Mouse (Mus musculus): ENCODE measurements at regions not wholly inside any gene's neighbourhood (a gene's known extent, or its start where the extent isn't known, plus 50 kb on each side); places are given as distances from the start of the nearest gene placed in this dataset.
A peak's percentile ranks its signal among the peaks of the same experiment; 100 is the strongest.

- TF ChIP-seq MAZ (IDR thresholded peaks at IDR 0.05; ENCODE audit: low read depth, low read length) (no peak), CHD1 (IDR thresholded peaks at IDR 0.05; ENCODE audit: low read depth, low read length) (no peak), POLR2AphosphoS2 (IDR thresholded peaks at IDR 0.05; ENCODE audit: low read length) (no peak), UBTF (IDR thresholded peaks at IDR 0.05; ENCODE audit: borderline replicate concordance, insufficient read depth, low read depth, low read length) (no peak), MAX (IDR thresholded peaks at IDR 0.05; ENCODE audit: low read length) (no peak), MXI1 (IDR thresholded peaks at IDR 0.05; ENCODE audit: low read depth, low read length) (no peak), USF2 (IDR thresholded peaks at IDR 0.05; ENCODE audit: borderline replicate concordance in 1 of 2, insufficient read depth in 1 of 2, low read depth in 1 of 2, low read length in 2 of 2) (no peak), SMC3 (IDR thresholded peaks at IDR 0.05; ENCODE audit: low read depth, low read length) (no peak)
- Histone ChIP-seq H3K79me2 (ENCODE audit: control insufficient read depth, insufficient read depth, low read length, poor library complexity) (no peaks in the 10 kb centered on the region), H3K27ac (ENCODE audit: control insufficient read depth, low read depth, low read length) (no peak overlapping the region), H3K36me3 (ENCODE audit: control insufficient read depth in 1 of 2, insufficient read depth in 2 of 2, low read length in 2 of 2) (no peaks in the 10 kb centered on the region), H3K4me1 (ENCODE audit: control insufficient read depth in 1 of 2, insufficient read depth in 2 of 2, low read length in 2 of 2) (no peaks in the 10 kb centered on the region), H3K9me3 (replicated peaks; ENCODE audit: insufficient read depth, low read length) (no peaks in the 10 kb centered on the region), H3K4me3 (ENCODE audit: control insufficient read depth in 1 of 2, insufficient read depth in 1 of 2, low read depth in 2 of 2, low read length in 2 of 2) (no peak overlapping the region), H3K9ac (ENCODE audit: control insufficient read depth, low read depth, low read length, poor library complexity, severe bottlenecking) (no peak overlapping the region), H3K27me3 (ENCODE audit: control insufficient read depth in 1 of 2, insufficient read depth in 2 of 2, low read length in 2 of 2) (no peaks in the 10 kb centered on the region)
- DNase-seq (ENCODE audit: low read depth, low spot score) = no peak
Observed at GRCm38 (mm10) chr3:17795271-17796260, 152.6 kb upstream of the Cypt12 start.

GRCm38 (mm10) chr3:17796766-17797165 lies 151.4 kb upstream of the Cypt12 start:
- no peak for DNase-seq (ENCODE audit: low read depth, low spot score)
- no peaks in the 10 kb centered on the region for H3K9me3 ChIP-seq (replicated peaks; ENCODE audit: insufficient read depth, low read length)
- no peak overlapping the region for H3K9ac ChIP-seq (ENCODE audit: control insufficient read depth, low read depth, low read length, poor library complexity, severe bottlenecking)
- no peaks in the 10 kb centered on the region for H3K79me2 ChIP-seq (ENCODE audit: control insufficient read depth, insufficient read depth, low read length, poor library complexity)
- H3K4me3 ChIP-seq (ENCODE audit: control insufficient read depth in 1 of 2, insufficient read depth in 1 of 2, low read depth in 2 of 2, low read length in 2 of 2) = no peak overlapping the region
- H3K27me3 ChIP-seq (ENCODE audit: control insufficient read depth in 1 of 2, insufficient read depth in 2 of 2, low read length in 2 of 2) = no peaks in the 10 kb centered on the region
- no peak for TF ChIP-seq POLR2A (IDR thresholded peaks at IDR 0.05; ENCODE audit: control insufficient read depth in 1 of 2, insufficient read depth in 1 of 2, low read depth in 1 of 2, low read length in 2 of 2, poor library complexity in 1 of 2)
- H3K27ac ChIP-seq (ENCODE audit: control insufficient read depth, low read depth, low read length) = no peak overlapping the region
- no peaks in the 10 kb centered on the region for H3K4me1 ChIP-seq (ENCODE audit: control insufficient read depth in 1 of 2, insufficient read depth in 2 of 2, low read length in 2 of 2)
- H3K36me3 ChIP-seq (ENCODE audit: control insufficient read depth in 1 of 2, insufficient read depth in 2 of 2, low read length in 2 of 2) = no peaks in the 10 kb centered on the region

GRCm38 (mm10) chr3:17798399-17798798 lies 149.8 kb upstream of the Cypt12 start:
- no peaks in the 10 kb centered on the region for H3K36me3 ChIP-seq (ENCODE audit: control insufficient read depth in 1 of 2, insufficient read depth in 2 of 2, low read length in 2 of 2)
- H3K27ac ChIP-seq (ENCODE audit: control insufficient read depth, low read depth, low read length) = no peak overlapping the region
- H3K9ac ChIP-seq (ENCODE audit: control insufficient read depth, low read depth, low read length, poor library complexity, severe bottlenecking) = no peak overlapping the region
- TF ChIP-seq SMC3 (IDR thresholded peaks at IDR 0.05; ENCODE audit: low read depth, low read length) (peak; percentile 35), KAT2A (conservative IDR thresholded peaks at IDR 0.05; ENCODE audit: low read depth, low read length) (no peak), POLR2AphosphoS5 (IDR thresholded peaks at IDR 0.05; ENCODE audit: borderline replicate concordance, low read depth, low read length) (no peak), MYC (IDR thresholded peaks at IDR 0.05; ENCODE audit: low read depth, low read length) (no peak), CTCF (IDR thresholded peaks at IDR 0.05 in 2 of 3, conservative IDR thresholded peaks at IDR 0.05 in 1 of 3; ENCODE audit: control insufficient read depth in 1 of 3, insufficient read depth in 1 of 3, low read depth in 2 of 3, low read length in 3 of 3, poor library complexity in 1 of 3, severe bottlenecking in 1 of 3) (peak; percentile 14 to 64 (median 34); a peak in 5 of 6 replicates), NELFE (IDR thresholded peaks at IDR 0.05; ENCODE audit: low read depth, low read length) (no peak), TAL1 (IDR thresholded peaks at IDR 0.05; ENCODE audit: low read length) (no peak), RAD21 (IDR thresholded peaks at IDR 0.05; ENCODE audit: low read depth, low read length) (peak; percentile 30), BHLHE40 (IDR thresholded peaks at IDR 0.05; ENCODE audit: borderline replicate concordance, low read depth, low read length) (no peak)
- no peak overlapping the region for H3K4me3 ChIP-seq (ENCODE audit: control insufficient read depth in 1 of 2, insufficient read depth in 1 of 2, low read depth in 2 of 2, low read length in 2 of 2)
- H3K9me3 ChIP-seq (replicated peaks; ENCODE audit: insufficient read depth, low read length) = no peaks in the 10 kb centered on the region
- no peaks in the 10 kb centered on the region for H3K4me1 ChIP-seq (ENCODE audit: control insufficient read depth in 1 of 2, insufficient read depth in 2 of 2, low read length in 2 of 2)
- peak; percentile 5 for DNase-seq (ENCODE audit: low read depth, low spot score)
- H3K27me3 ChIP-seq (ENCODE audit: control insufficient read depth in 1 of 2, insufficient read depth in 2 of 2, low read length in 2 of 2) = no peaks in the 10 kb centered on the region
- H3K79me2 ChIP-seq (ENCODE audit: control insufficient read depth, insufficient read depth, low read length, poor library complexity) = no peaks in the 10 kb centered on the region
